Mouse (Mus musculus) cerebellum, adult 11 months (tissue): ENCODE measurements around the gene Ttc25.

Experiments used
- DNase-seq: peaks from one replicate; pipeline ENCODE4 v3.0.0; 2022

Ttc25 gene

GRCm38 (mm10) chr11:100544832-100545745 is at the start of gene Ttc25:
Gene Ttc25, plus strand, starts transcription at chr11:100545607.
- no peak for DNase-seq

DNA sequence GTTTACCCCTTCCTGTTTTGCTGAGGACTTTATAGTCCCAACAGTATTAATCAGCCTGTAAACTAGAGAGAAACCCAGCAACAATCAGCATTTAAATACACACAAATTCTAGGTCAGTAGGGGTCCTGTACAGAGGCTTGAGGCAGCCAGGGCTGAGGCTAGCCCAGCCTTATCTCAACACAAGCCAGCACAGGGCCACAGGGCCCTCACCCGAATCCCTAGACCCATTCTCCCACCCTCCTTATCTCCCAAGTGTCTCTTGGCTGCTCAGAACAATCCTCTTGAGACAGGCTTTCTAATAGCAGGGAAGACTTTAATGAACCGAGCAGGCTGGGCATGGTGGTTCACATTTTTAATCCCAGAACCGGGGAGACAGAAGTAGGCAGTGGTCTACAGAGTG is 45.2 kb upstream of the Ttc25 start:
- DNase-seq = no peak

- DNase-seq = no peak
Observed at GRCm38 (mm10) chr11:100500651-100501050, 44.8 kb upstream of the Ttc25 start.

DNA sequence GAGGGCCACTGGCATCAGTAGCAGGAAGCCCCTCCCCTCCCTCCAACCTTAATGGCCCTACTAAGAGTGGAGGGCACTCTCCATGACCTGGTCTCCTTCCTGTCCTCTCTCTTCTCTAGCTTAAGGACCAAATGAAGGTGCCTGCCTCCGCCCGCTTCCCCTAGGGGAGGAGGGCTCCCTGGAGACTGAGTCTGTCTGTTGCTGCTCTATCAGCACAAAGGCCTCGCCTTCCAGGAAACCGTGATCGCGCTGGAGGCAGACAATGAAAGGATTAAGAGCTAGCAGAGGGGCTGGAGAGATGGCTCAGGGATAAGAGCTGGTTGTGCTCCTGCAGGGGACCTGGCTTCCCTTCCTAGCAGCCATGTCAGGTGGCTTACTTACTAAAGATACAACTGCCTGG is 44.1 kb upstream of the Ttc25 start:
- no peak for DNase-seq

DNA sequence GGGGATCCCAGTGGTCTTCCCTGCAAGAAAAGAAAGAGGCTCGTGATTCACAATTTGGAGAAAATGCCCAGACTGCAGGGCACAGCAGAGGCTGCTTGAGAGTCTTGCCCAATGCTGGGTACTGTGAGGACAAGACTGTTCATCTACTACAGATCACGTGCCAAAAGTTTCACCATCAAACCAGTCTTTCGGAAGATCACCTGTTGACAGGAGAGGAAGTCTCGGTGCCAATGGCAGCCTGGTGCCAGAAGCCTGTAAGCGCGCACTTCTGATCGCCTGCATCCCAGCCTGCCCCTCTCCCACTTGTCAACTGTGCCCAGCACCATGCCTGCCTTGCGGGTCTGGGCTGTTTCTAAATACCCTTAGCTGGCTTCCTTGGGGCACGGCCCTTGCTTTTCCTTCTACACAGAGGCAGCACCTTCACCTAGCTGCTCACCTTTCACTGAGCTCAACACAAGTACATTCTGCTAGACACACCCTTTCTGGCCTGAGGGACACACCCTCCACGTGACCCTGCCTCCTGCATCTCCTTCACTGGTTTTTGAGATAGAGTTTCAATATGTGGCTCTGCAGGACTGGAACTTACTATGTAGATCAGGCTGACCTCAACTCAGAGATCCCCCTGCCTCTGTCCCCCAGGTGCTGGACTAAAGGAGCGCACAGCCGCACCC is 40.3 kb upstream of the Ttc25 start:
- no peak for DNase-seq

- no peak for DNase-seq
Observed at GRCm38 (mm10) chr11:100505997-100506396, 39.4 kb upstream of the Ttc25 start.

GRCm38 (mm10) chr11:100510556-100510955 is 34.9 kb upstream of the Ttc25 start:
- no peak for DNase-seq

DNA sequence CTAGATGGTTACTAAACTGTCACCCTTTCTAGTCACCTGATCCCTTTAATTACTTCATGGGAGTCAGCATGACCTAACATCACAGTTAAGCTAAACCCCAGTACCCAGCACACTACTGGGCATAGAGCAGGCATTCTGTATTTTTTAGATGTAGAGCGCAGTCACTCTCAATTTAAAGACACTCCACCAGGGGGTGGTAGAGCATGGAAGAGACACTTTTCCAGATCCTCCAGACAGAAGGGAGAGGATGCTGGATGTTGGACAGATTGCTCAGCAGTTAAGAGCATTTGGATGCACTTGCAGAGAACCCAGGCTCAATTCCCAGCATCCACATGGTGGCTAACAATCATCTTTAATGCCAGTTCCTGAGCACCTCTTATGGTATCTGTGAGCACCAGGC is 33.0 kb upstream of the Ttc25 start:
- no peak for DNase-seq

DNA sequence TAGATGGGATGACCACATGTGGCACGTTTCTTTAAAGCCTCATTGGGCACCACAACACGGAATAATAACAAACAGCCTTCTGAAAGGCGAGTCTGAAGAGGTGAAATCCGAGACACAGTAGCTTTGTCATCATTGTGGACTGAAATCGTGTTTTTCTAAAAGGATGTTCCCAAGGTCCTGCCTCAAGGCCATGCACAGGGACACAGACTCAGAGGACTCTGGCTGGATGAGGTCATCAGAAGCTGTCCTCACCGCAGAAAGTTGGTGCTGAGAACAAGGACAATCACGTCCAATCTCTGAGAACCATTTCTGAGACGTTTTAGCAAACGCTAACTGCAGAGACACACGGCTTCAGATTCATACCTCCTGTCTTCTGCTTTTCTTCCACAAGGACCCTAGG is 31.7 kb upstream of the Ttc25 start:
- no peak for DNase-seq

DNA sequence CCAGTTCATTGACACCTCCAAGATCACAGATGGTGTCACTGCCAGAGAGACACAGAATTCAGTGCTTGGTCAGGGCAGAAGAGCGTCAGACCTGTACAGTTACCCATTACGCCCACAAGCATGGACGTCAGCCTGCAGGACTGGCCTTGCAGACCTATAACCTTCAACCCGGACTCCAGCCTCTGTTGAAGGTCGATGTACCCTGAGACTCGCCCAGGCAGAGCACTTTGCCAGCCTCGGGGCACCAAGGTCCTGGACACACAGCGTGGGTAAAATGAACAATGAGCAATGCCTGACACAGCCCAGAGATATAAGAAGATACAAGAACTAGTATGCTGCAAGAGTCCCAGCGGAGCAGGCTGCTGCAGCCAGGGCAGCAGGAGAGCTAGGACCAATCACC is 30.3 kb upstream of the Ttc25 start:
- no peak for DNase-seq

DNA sequence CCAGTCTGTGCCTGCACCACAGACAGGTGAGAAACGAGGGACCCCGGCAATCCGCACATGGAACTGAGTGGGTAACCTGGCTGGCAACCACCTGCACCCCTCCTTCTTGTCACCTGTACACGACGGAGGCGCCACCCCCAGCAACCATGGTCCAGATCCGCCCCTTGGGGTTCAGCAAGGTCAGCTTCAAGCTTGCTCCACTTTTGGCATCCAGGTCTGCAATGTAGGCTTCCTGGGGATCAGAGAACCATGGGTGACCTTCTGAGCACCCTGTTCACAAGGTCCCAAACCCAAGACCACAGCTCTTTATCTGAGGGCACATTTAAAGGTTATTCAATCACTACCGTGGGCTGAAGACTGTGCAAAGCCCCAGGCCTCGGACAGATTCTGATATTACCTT is 29.6 kb upstream of the Ttc25 start:
- no peak for DNase-seq

GRCm38 (mm10) chr11:100516291-100516690 is 29.1 kb upstream of the Ttc25 start:
- no peak for DNase-seq

DNA sequence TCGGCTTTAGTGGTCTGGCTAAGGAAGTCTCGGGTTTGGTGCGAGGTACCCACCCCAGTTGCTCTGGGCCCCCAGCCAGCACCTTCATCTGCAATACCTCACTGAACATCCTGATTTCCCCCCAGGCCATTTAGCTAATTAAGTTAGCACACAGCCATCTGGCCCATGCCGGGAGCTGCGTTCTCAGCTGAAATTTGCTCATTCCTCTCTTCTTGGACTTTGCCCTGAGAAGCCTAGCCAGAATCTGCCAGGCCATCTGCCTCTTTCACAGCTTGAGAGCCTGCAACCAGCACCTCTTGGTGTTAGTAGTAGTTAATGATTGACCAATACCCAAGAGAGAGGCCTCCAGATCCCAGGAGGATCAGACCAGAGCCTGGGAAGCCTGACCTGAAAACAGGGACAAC is 27.2 kb upstream of the Ttc25 start:
- peak; percentile 79 for DNase-seq

- no peak for DNase-seq
Observed at GRCm38 (mm10) chr11:100519188-100519587, 26.2 kb upstream of the Ttc25 start.

DNA sequence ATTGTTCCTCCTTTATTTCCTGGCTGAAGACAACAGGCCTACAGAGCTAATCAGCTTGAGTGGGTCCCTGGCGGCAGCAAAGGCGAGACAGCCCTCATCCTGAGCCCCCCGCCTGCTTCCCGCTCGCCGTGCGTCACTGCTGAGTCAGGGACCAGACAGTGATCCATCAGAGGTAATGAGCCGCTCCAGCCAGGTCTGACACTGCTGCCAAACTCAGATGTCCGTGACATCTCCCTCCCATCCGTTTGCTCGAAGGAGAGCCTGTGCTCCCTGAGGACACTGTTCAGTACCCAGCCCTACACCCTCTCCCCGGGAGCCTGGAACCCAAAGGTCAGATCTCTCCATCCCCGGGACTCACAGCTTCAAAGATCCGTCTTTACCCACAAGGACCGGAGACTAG is 24.6 kb upstream of the Ttc25 start:
- DNase-seq = no peak

DNA sequence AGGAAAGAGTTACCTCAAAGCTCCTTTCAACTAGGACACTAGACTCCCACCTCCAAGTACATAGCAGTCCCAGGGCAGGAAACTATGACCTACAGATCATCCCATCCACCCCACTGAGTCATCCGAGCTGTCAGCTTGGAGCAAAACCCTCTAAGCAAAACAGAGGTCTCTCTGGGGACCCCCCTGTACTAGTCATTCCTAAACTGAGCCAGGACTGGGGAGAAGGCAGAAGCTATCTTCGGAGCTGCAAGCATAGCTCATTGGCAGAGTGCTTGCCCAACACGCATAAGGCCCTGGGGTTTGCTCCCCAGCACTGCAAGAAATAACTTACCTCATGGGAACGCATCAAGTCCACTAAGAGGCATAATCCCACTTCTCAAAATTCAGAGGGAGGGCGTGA is 21.0 kb upstream of the Ttc25 start:
- no peak for DNase-seq

DNA sequence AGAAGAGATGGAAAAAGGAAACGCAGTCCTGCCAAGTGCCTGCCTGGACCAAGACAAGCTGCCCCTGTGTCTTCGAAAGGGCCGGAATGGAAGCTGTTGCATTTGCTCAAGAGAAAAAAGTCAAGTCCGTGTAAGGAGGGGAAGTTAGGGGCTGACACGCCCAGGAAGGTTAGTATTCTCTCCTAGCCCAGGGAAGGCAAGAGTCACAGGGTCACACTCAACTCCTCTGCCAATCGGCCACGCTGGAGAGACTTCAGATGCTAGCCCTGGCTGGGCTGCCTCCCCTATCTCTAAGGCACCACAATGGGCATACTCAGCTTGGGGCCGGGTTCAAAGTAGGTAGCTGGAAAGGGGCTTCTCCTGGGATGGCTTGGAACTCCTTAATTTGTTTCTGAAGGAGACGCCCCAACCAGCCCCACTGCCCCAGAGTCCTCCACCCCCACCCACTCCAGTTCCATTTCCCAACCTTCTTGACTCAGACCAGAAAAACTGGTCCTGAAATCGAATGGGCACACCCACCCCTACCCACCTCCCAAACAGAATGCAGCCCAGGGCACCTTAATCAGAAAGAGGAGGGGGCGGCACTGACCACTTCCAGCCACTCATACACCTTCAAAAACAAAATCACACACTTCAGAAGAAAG is 20.3 kb upstream of the Ttc25 start:
- no peak for DNase-seq

GRCm38 (mm10) chr11:100526052-100526816 is 19.2 kb upstream of the Ttc25 start:
- no peak for DNase-seq

- DNase-seq = peak; percentile 58
Observed at GRCm38 (mm10) chr11:100527066-100527457, 18.3 kb upstream of the Ttc25 start.

- DNase-seq = peak; percentile 98
Observed at GRCm38 (mm10) chr11:100527458-100528374, 17.7 kb upstream of the Ttc25 start, which contains the start of gene Acly. Gene Acly, minus strand, starts transcription at chr11:100528000.

DNA sequence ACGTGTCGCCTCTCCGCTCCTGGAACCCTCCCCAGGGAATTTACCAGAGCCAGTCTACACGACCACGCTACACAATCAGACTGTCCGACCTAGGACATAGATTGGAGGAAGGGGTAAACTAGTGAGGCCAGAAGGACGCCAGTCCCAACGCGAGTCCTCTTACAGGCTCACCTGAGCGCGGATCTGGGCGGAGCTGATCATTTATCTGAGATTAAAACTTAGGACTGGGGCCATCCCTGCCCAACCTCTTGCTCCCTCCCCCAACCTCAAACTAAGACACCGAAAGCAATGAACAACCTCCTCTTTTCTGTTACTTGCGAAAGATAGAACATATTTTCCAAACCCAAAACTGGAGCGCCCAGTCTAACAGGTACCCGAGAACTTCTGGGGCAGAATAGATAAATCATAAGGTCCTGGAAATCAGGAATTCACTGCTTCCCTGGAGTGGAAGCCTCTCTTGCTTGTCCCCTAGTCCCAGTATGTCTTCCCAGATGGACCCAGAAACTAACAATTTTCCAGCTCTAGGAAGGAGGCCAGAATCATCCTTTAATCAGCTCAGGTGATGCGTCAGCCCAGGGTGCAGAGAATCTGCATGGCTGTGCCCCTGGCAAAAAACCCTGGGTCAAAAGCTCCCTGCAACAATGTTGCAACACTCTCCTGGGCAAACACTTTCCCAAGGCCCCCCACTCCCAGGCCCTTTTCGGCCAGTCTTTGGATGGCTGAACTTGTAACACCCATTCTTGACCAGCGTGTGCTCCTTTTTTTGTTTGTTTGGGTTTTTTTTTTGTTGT is 16.8 kb upstream of the Ttc25 start:
- DNase-seq = no peak
